8 mouse cellular contexts compared by ENCODE assay signal in the genomic region with DNA sequence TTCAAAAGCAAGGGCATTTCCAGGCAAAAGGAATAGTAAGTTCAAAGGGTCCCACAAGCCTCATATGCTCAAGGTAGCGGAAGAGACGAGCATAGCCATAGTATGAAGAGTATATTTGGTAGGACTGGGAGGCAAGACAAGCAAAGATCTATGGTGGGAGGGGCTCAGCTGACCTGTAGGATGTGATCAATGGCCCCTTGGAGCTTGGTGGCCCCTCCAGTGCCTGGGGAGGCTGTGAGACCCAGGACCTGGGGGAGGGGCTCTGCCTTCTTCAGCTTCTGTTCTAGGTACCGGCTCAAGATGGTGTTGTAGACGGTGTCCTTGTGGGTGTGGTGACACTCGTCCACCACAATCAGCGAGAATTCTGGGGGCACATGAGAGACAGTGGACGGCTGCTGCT. TPM values are rescaled to one million over a fixed set of nuclear protein-coding genes. Genes with fewer than 3 reads are reported as not detected.
DNase-seq lines count a peak whose midpoint lies in the region; ATAC-seq lines count a peak whose summit lies in the region.

No protein-coding gene starts in this region.

- H3K4me1 ChIP-seq in midbrain, embryonic 12.5 days, result peaks cover 4% of the 10 kb centered on the region; the same call in 1 of the 2 replicates
- H3K4me1 ChIP-seq in midbrain, embryonic 11.5 days (ENCODE audit: control insufficient read depth, insufficient read depth, low read length), result no peaks in the 10 kb centered on the region
- no peaks in the 10 kb centered on the region; the same call in 1 of the 2 replicates for H3K4me1 ChIP-seq in intestine, embryonic 14.5 days (replicated peaks; ENCODE audit: control insufficient read depth, insufficient read depth, low read length)
- H3K4me1 ChIP-seq in neural tube, embryonic 14.5 days (ENCODE audit: control insufficient read depth, insufficient read depth, low read length), result no peaks in the 10 kb centered on the region

- H3K27ac ChIP-seq in midbrain, embryonic 12.5 days (replicated peaks), result no peak overlapping the region
- H3K27ac ChIP-seq in midbrain, embryonic 11.5 days (ENCODE audit: low read depth, low read length), result no peak overlapping the region
- no peak overlapping the region for H3K27ac ChIP-seq in intestine, embryonic 14.5 days (ENCODE audit: low read depth)
- H3K27ac ChIP-seq in neural tube, embryonic 14.5 days (ENCODE audit: low read depth, low read length), result no peak overlapping the region

- H3K9ac ChIP-seq in midbrain, embryonic 12.5 days (replicated peaks), result no peak overlapping the region
- no peak overlapping the region for H3K9ac ChIP-seq in midbrain, embryonic 11.5 days (ENCODE audit: low read length)
- no peak overlapping the region for H3K9ac ChIP-seq in intestine, embryonic 14.5 days (ENCODE audit: low read length)
- H3K9ac ChIP-seq in neural tube, embryonic 14.5 days (replicated peaks; ENCODE audit: low read depth, low read length), result no peak overlapping the region

- intact Hi-C loops in heart, postnatal 36 days (cut with DNase I), result loop anchor here (1.0 to 5.0 kb wide), 3 partner anchors 76 to 281 kb away; no protein-coding TSS in a partner anchor

- no peak overlapping the region for H3K4me3 ChIP-seq in midbrain, embryonic 12.5 days
- H3K4me3 ChIP-seq in midbrain, embryonic 11.5 days (ENCODE audit: low read depth, low read length), result no peak overlapping the region
- H3K4me3 ChIP-seq in intestine, embryonic 14.5 days (ENCODE audit: low read depth, low read length), result no peak overlapping the region
- no peak overlapping the region for H3K4me3 ChIP-seq in neural tube, embryonic 14.5 days (ENCODE audit: low read depth, low read length)

- H3K36me3 ChIP-seq in midbrain, embryonic 12.5 days, result peaks cover 37% of the 10 kb centered on the region
- H3K36me3 ChIP-seq in midbrain, embryonic 11.5 days (ENCODE audit: control insufficient read depth, insufficient read depth, low read length), result peaks cover 6% of the 10 kb centered on the region; the same call in 1 of the 2 replicates
- peaks cover 34% of the 10 kb centered on the region for H3K36me3 ChIP-seq in intestine, embryonic 14.5 days (ENCODE audit: control insufficient read depth, insufficient read depth, low read length)
- peaks cover 12% of the 10 kb centered on the region; the same call in 1 of the 2 replicates for H3K36me3 ChIP-seq in neural tube, embryonic 14.5 days (ENCODE audit: control insufficient read depth, insufficient read depth, low read length)

- H3K4me2 ChIP-seq in midbrain, embryonic 12.5 days (replicated peaks), result peak overlapping the region; percentile 18; the same call in 1 of the 2 replicates
- H3K4me2 ChIP-seq in midbrain, embryonic 11.5 days, result no peak overlapping the region
- peak overlapping the region; percentile 42 for H3K4me2 ChIP-seq in intestine, embryonic 14.5 days (ENCODE audit: low read length)
- H3K4me2 ChIP-seq in neural tube, embryonic 14.5 days (ENCODE audit: low read depth, low read length), result 0 out of 2 replicates have a peak overlapping the region, but pooled peaks have one; percentile 19

- DNase-seq in heart, adult 11 months, result peak; percentile 90
- no peak for DNase-seq in heart, postnatal 36 days
- DNase-seq in midbrain, embryonic 11.5 days (ENCODE audit: low spot score, missing footprints), result no peak
- DNase-seq in intestine, embryonic 14.5 days (ENCODE audit: low spot score), result no peak
- no peak for DNase-seq in left cerebral cortex, adult 8-10 months (ENCODE audit: low spot score in 2 of 2)
- no peak for DNase-seq in cerebellum, postnatal 14 days

- 46% methylated on average over 7 of the region's 7 CpGs for WGBS in midbrain, embryonic 12.5 days
- whole genome bisulfite sequencing in midbrain, embryonic 11.5 days, result 43% methylated on average over 7 of the region's 7 CpGs
- WGBS in intestine, embryonic 14.5 days, result 42% methylated on average over 7 of the region's 7 CpGs
- WGBS in neural tube, embryonic 14.5 days, result 43% methylated on average over 7 of the region's 7 CpGs

- ATAC-seq in midbrain, embryonic 12.5 days (ENCODE audit: low FRiP score, low read depth), result no peak
- no peak for ATAC-seq in midbrain, embryonic 11.5 days (ENCODE audit: low FRiP score)
- ATAC-seq in intestine, embryonic 14.5 days (replicated peaks; ENCODE audit: low FRiP score, low TSS enrichment, low read depth), result no peak
- ATAC-seq in neural tube, embryonic 14.5 days (ENCODE audit: low read depth), result no peak

- no peaks in the 10 kb centered on the region for H3K9me3 ChIP-seq in midbrain, embryonic 12.5 days
- no peaks in the 10 kb centered on the region for H3K9me3 ChIP-seq in midbrain, embryonic 11.5 days (ENCODE audit: control insufficient read depth, low read length)
- H3K9me3 ChIP-seq in intestine, embryonic 14.5 days (ENCODE audit: control insufficient read depth, low read length), result no peaks in the 10 kb centered on the region
- H3K9me3 ChIP-seq in neural tube, embryonic 14.5 days (ENCODE audit: control insufficient read depth, low read length), result no peaks in the 10 kb centered on the region

- H3K27me3 ChIP-seq in midbrain, embryonic 12.5 days, result peaks cover 13% of the 10 kb centered on the region; the same call in 1 of the 2 replicates
- H3K27me3 ChIP-seq in midbrain, embryonic 11.5 days (ENCODE audit: control insufficient read depth, insufficient read depth, low read length), result no peaks in the 10 kb centered on the region
- no peaks in the 10 kb centered on the region for H3K27me3 ChIP-seq in intestine, embryonic 14.5 days (replicated peaks; ENCODE audit: control insufficient read depth, insufficient read depth, low read length)
- no peaks in the 10 kb centered on the region for H3K27me3 ChIP-seq in neural tube, embryonic 14.5 days (ENCODE audit: control insufficient read depth, insufficient read depth, low read length)

RNA-seq across cellular contexts. Expression of gene Dhx58, which starts 1.2 kb away (rescaled TPM):
- 1 to 10 TPM in 1 of 2 experiments, under 1 TPM in 1; 0.75 to 2.8 TPM for total RNA-seq in heart, postnatal 36 days (2021)
- 1.9 and 2.3 TPM in 2 replicates for polyA plus RNA-seq in midbrain, embryonic 12.5 days (2016; fragmentation: Nextera tagmentation; extraction: Ambion mirVana)
- polyA plus RNA-seq in midbrain, embryonic 11.5 days (2014; fragmentation: Nextera tagmentation; extraction: Ambion mirVana), result 2.0 and 2.1 TPM in 2 replicates
- polyA plus RNA-seq in intestine, embryonic 14.5 days (2014; fragmentation: Nextera tagmentation; extraction: Ambion mirVana), result 2.2 and 2.4 TPM in 2 replicates
- polyA plus RNA-seq in neural tube, embryonic 14.5 days (2014; fragmentation: Nextera tagmentation; extraction: Ambion mirVana), result 2.7 and 2.8 TPM in 2 replicates
- total RNA-seq in left cerebral cortex, adult 8-10 months (2022), result 1 to 10 TPM; 1.6 to 2.1 (median 1.8) TPM

RNA-seq across cellular contexts. Expression of gene Kat2a, which starts 9.4 kb away (rescaled TPM):
- total RNA-seq in heart, postnatal 36 days (2021), result 10 to 100 TPM; 12.4 to 13.0 TPM
- polyA plus RNA-seq in midbrain, embryonic 12.5 days (2016; fragmentation: Nextera tagmentation; extraction: Ambion mirVana), result 59.8 and 65.7 TPM in 2 replicates
- polyA plus RNA-seq in midbrain, embryonic 11.5 days (2014; fragmentation: Nextera tagmentation; extraction: Ambion mirVana), result 44.4 and 57.2 TPM in 2 replicates
- 55.5 and 60.0 TPM in 2 replicates for polyA plus RNA-seq in intestine, embryonic 14.5 days (2014; fragmentation: Nextera tagmentation; extraction: Ambion mirVana)
- polyA plus RNA-seq in neural tube, embryonic 14.5 days (2014; fragmentation: Nextera tagmentation; extraction: Ambion mirVana), result 55.3 and 57.0 TPM in 2 replicates
- 10 to 100 TPM; 56.6 to 62.8 (median 59.2) TPM for total RNA-seq in left cerebral cortex, adult 8-10 months (2022)

RNA-seq across cellular contexts. Expression of gene Zfp385c, which starts 10.7 kb away (rescaled TPM):
- total RNA-seq in heart, postnatal 36 days (2021), result under 1 TPM in 1 of 2 experiments, not detected in 1; 0.28 TPM
- 0.34 and 0.97 TPM in 2 replicates for polyA plus RNA-seq in midbrain, embryonic 12.5 days (2016; fragmentation: Nextera tagmentation; extraction: Ambion mirVana)
- 0.72 TPM in 1 of 2 replicates, not detected in the other for polyA plus RNA-seq in midbrain, embryonic 11.5 days (2014; fragmentation: Nextera tagmentation; extraction: Ambion mirVana)
- 0.26 TPM in 1 of 2 replicates, not detected in the other for polyA plus RNA-seq in intestine, embryonic 14.5 days (2014; fragmentation: Nextera tagmentation; extraction: Ambion mirVana)
- polyA plus RNA-seq in neural tube, embryonic 14.5 days (2014; fragmentation: Nextera tagmentation; extraction: Ambion mirVana), result 0.50 and 0.61 TPM in 2 replicates
- total RNA-seq in left cerebral cortex, adult 8-10 months (2022), result 1 to 10 TPM in 1 of 4 experiments, under 1 TPM in 3; 0.11 to 1.1 (median 0.40) TPM

RNA-seq across cellular contexts. Expression of gene Hspb9, which starts 10.7 kb away (rescaled TPM):
- total RNA-seq in heart, postnatal 36 days (2021), result under 1 TPM in 1 of 2 experiments, not detected in 1; 0.43 TPM
- 0.26 TPM in 1 of 2 replicates, not detected in the other for polyA plus RNA-seq in midbrain, embryonic 12.5 days (2016; fragmentation: Nextera tagmentation; extraction: Ambion mirVana)
- polyA plus RNA-seq in midbrain, embryonic 11.5 days (2014; fragmentation: Nextera tagmentation; extraction: Ambion mirVana), result 0.47 and 0.52 TPM in 2 replicates
- 0.78 and 0.96 TPM in 2 replicates for polyA plus RNA-seq in intestine, embryonic 14.5 days (2014; fragmentation: Nextera tagmentation; extraction: Ambion mirVana)
- polyA plus RNA-seq in neural tube, embryonic 14.5 days (2014; fragmentation: Nextera tagmentation; extraction: Ambion mirVana), result not detected in 2 replicates
- total RNA-seq in left cerebral cortex, adult 8-10 months (2022), result not detected

RNA-seq across cellular contexts. Expression of gene Rab5c, which starts 35.1 kb away (rescaled TPM):
- 10 to 100 TPM; 54.3 to 62.1 TPM for total RNA-seq in heart, postnatal 36 days (2021)
- 17.1 and 23.4 TPM in 2 replicates for polyA plus RNA-seq in midbrain, embryonic 12.5 days (2016; fragmentation: Nextera tagmentation; extraction: Ambion mirVana)
- polyA plus RNA-seq in midbrain, embryonic 11.5 days (2014; fragmentation: Nextera tagmentation; extraction: Ambion mirVana), result 83.6 and 85.0 TPM in 2 replicates
- polyA plus RNA-seq in intestine, embryonic 14.5 days (2014; fragmentation: Nextera tagmentation; extraction: Ambion mirVana), result 61.2 and 63.0 TPM in 2 replicates
- polyA plus RNA-seq in neural tube, embryonic 14.5 days (2014; fragmentation: Nextera tagmentation; extraction: Ambion mirVana), result 59.7 and 82.7 TPM in 2 replicates
- 100 to 1,000 TPM; 148 to 157 (median 154) TPM for total RNA-seq in left cerebral cortex, adult 8-10 months (2022)
